Mouse (Mus musculus) yolk sac, embryonic 10.5 days (tissue): ENCODE measurements around the gene 1110051M20Rik.

Experiments
- DNase-seq: peaks from one replicate; pipeline ENCODE4 v3.0.0-alpha.2; 2017; ENCODE audit warnings: low spot score

1110051M20Rik gene

GRCm38 (mm10) chr2:91305926-91306325 lies 138.6 kb downstream of the 1110051M20Rik start:
- DNase-seq: no peak

GRCm38 (mm10) chr2:91302845-91303244 lies 141.7 kb downstream of the 1110051M20Rik start:
- DNase-seq: no peak

GRCm38 (mm10) chr2:91301836-91302235 lies 142.7 kb downstream of the 1110051M20Rik start:
- DNase-seq: no peak

- no peak for DNase-seq
These were observed 143.7 kb downstream of the 1110051M20Rik start for GRCm38 (mm10) chr2:91300784-91301183.

GRCm38 (mm10) chr2:91299156-91299555 lies 145.3 kb downstream of the 1110051M20Rik start:
- DNase-seq: no peak

GRCm38 (mm10) chr2:91295895-91296294 lies 148.6 kb downstream of the 1110051M20Rik start:
- no peak for DNase-seq

GRCm38 (mm10) chr2:91294226-91294625 lies 150.3 kb downstream of the 1110051M20Rik start:
- no peak for DNase-seq

- no peak for DNase-seq
These were observed 153.1 kb downstream of the 1110051M20Rik start for GRCm38 (mm10) chr2:91291197-91292007.

- DNase-seq: peak; percentile 78
These were observed 156.9 kb downstream of the 1110051M20Rik start for GRCm38 (mm10) chr2:91287563-91287962.

- DNase-seq: peak; percentile 61
These were observed 158.5 kb downstream of the 1110051M20Rik start for GRCm38 (mm10) chr2:91285885-91286505.

- no peak for DNase-seq
These were observed 159.9 kb downstream of the 1110051M20Rik start for GRCm38 (mm10) chr2:91284375-91285199.

GRCm38 (mm10) chr2:91283972-91284371 lies 160.5 kb downstream of the 1110051M20Rik start:
- no peak for DNase-seq

GRCm38 (mm10) chr2:91281366-91281765 lies 163.1 kb downstream of the 1110051M20Rik start:
- no peak for DNase-seq

GRCm38 (mm10) chr2:91279372-91279755 lies 165.1 kb downstream of the 1110051M20Rik start:
- no peak for DNase-seq

- peak; percentile 53 for DNase-seq
These were observed 165.6 kb downstream of the 1110051M20Rik start for GRCm38 (mm10) chr2:91278749-91279371.

GRCm38 (mm10) chr2:91269687-91270133 lies 174.8 kb downstream of the 1110051M20Rik start:
- no peak for DNase-seq

- peak; percentile 84 for DNase-seq
These were observed 175.8 kb downstream of the 1110051M20Rik start for GRCm38 (mm10) chr2:91268706-91269105.

GRCm38 (mm10) chr2:91268042-91268441 lies 176.5 kb downstream of the 1110051M20Rik start:
- DNase-seq: no peak

GRCm38 (mm10) chr2:91264711-91265681 lies 179.5 kb downstream of the 1110051M20Rik start, which contains the start of gene Arfgap2:
Arfgap2 (plus strand) TSS chr2:91264974.
- DNase-seq: peak; percentile 99
